Mouse (Mus musculus) right cerebral cortex, adult 18-20 months (tissue): ENCODE results near the gene Gm21882.
"Not testable (repeated sequence)": the region's sequence is repeated elsewhere in the genome, so short reads cannot be mapped to it uniquely, and the experiment has no call there.

Source experiments
- DNase-seq: peaks from one replicate; pipeline ENCODE4 v3.0.0; 2022; ENCODE audit warnings: mixed read lengths

Gm21882 gene

GRCm38 (mm10) chrY:40381423-40381822, at the start of gene Gm21882:
Gene Gm21882, minus strand, starts transcription at chrY:40381523.
- not testable (repeated sequence) for DNase-seq
